Mouse (Mus musculus) small intestine, adult 2 months (tissue): ENCODE measurements around the gene Hmx1. TPM values are rescaled to one million over a fixed set of nuclear protein-coding genes. Genes with fewer than 3 reads are reported as not detected.

ENCODE experiments used
- H3K27ac ChIP-seq: fragments of 200-500 bp; 2 replicates; pipeline ENCODE4 v1.5.1; 2012; ENCODE audit warnings: low read depth, low read length, control low read depth, inconsistent platforms; ENCODE audit not compliant: insufficient read depth
- H3K27me3 ChIP-seq: fragments of 200-500 bp; 2 replicates; pipeline ENCODE4 v1.6.1; 2012; ENCODE audit warnings: mild to moderate bottlenecking, moderate library complexity, low read length, inconsistent platforms; ENCODE audit not compliant: control insufficient read depth, insufficient read depth
- H3K36me3 ChIP-seq: fragments of 200-500 bp; 2 replicates; pipeline ENCODE4 v1.6.1; 2012; ENCODE audit warnings: mild to moderate bottlenecking, low read length, control low read depth, inconsistent platforms; ENCODE audit not compliant: control insufficient read depth, insufficient read depth
- H3K4me1 ChIP-seq: fragments of 200-500 bp; 2 replicates; pipeline ENCODE4 v1.6.1; 2012; ENCODE audit warnings: low read length, inconsistent platforms, mixed read lengths; ENCODE audit not compliant: control insufficient read depth, insufficient read depth, insufficient read length
- H3K4me3 ChIP-seq: fragments of 200-500 bp; 2 replicates; pipeline ENCODE4 v1.5.1; 2012; ENCODE audit warnings: low read depth, mild to moderate bottlenecking, control low read depth, inconsistent platforms, low read length, moderate library complexity
- CTCF ChIP-seq: fragments of 200-500 bp; IDR thresholded peaks from 2 replicates; pipeline ENCODE4 v1.5.1; 2012; ENCODE audit warnings: low read depth, mild to moderate bottlenecking, control low read depth, inconsistent platforms, low read length, moderate library complexity, mixed read lengths; ENCODE audit not compliant: insufficient replicate concordance, insufficient read length; ENCODE audit errors: extremely low read depth
- POLR2A ChIP-seq: fragments of 200-500 bp; IDR thresholded peaks from 2 replicates; pipeline ENCODE4 v1.6.1; 2012; ENCODE audit warnings: low read depth, mild to moderate bottlenecking, control low read depth, inconsistent platforms, low read length, moderate library complexity
- WGBS: fragments of 180-500 bp; shearing (Covaris S2); methylation state at CpG from one replicate; pipeline ENCODE4 v1.1.7; 2018; 5-methylcytosine and 5-hydroxymethylcytosine counted together
- polyA plus RNA-seq: library from polyadenylated mRNA; depleted of rRNA; stranded (reverse); fragments of >200 nt; gene quantifications from 2 replicates; pipeline ENCODE4 v1.2.3, GENCODE M21; 2012

The Hmx1 gene
- polyA plus RNA-seq, 1 experiment = not detected

- Histone ChIP-seq H3K27ac (no peak overlapping the region), H3K36me3 (no peaks in the 10 kb centered on the region), H3K27me3 (peaks cover 11% of the 10 kb centered on the region; the same call in 1 of the 2 replicates), H3K4me3 (no peak overlapping the region), H3K4me1 (no peaks in the 10 kb centered on the region)
- 62% methylated on average over 2 of the region's 2 CpGs for WGBS
- no peak for TF ChIP-seq CTCF
Observed at GRCm38 (mm10) chr5:35379066-35379465, 9.8 kb upstream of the Hmx1 start.

- WGBS = 1% methylated on average over 4 of the region's 4 CpGs
- H3K4me3 ChIP-seq = no peak overlapping the region
- no peak overlapping the region for H3K27ac ChIP-seq
- no peaks in the 10 kb centered on the region for H3K4me1 ChIP-seq
- TF ChIP-seq CTCF (peak; percentile 78; the same call in 1 of the 2 replicates), POLR2A (no peak)
- no peaks in the 10 kb centered on the region for H3K36me3 ChIP-seq
- peaks cover 13% of the 10 kb centered on the region; the same call in 1 of the 2 replicates for H3K27me3 ChIP-seq
Observed at GRCm38 (mm10) chr5:35379815-35380214, 9.1 kb upstream of the Hmx1 start.

- TF ChIP-seq POLR2A (no peak), CTCF (no peak)
- no peaks in the 10 kb centered on the region for H3K36me3 ChIP-seq
- no peak overlapping the region for H3K4me3 ChIP-seq
- no peaks in the 10 kb centered on the region for H3K4me1 ChIP-seq
- 5% methylated on average over 38 of the region's 38 CpGs for whole genome bisulfite sequencing
- H3K27ac ChIP-seq = no peak overlapping the region
- peaks cover 78% of the 10 kb centered on the region for H3K27me3 ChIP-seq
Observed at GRCm38 (mm10) chr5:35387834-35388490, 946 bp upstream of the Hmx1 start.

- H3K27me3 ChIP-seq = peaks cover 76% of the 10 kb centered on the region
Observed at GRCm38 (mm10) chr5:35389441-35389840, 533 bp downstream of the Hmx1 start.

GRCm38 (mm10) chr5:35389915-35390314 lies 1.0 kb downstream of the Hmx1 start:
- WGBS = 34% methylated on average over 3 of the region's 3 CpGs
- TF ChIP-seq CTCF (no peak), POLR2A (no peak)

More at GRCm38 (mm10) chr5:35389441-35389840, 533 bp downstream of the Hmx1 start:
- H3K4me1 ChIP-seq = no peaks in the 10 kb centered on the region
- no peaks in the 10 kb centered on the region for H3K36me3 ChIP-seq
- 8% methylated on average over 11 of the region's 11 CpGs for WGBS
- TF ChIP-seq CTCF (no peak), POLR2A (no peak)
- H3K27ac ChIP-seq = no peak overlapping the region
- no peak overlapping the region for H3K4me3 ChIP-seq

GRCm38 (mm10) chr5:35390848-35391655 lies 2.1 kb downstream of the Hmx1 start:
- Histone ChIP-seq H3K4me3 (no peak overlapping the region), H3K27me3 (peaks cover 81% of the 10 kb centered on the region), H3K36me3 (no peaks in the 10 kb centered on the region), H3K4me1 (no peaks in the 10 kb centered on the region), H3K27ac (no peak overlapping the region)
- TF ChIP-seq CTCF (no peak), POLR2A (no peak)
- WGBS = 5% methylated on average over 22 of the region's 22 CpGs

More at GRCm38 (mm10) chr5:35389915-35390314, 1.0 kb downstream of the Hmx1 start:
- Histone ChIP-seq H3K27ac (no peak overlapping the region), H3K4me1 (no peaks in the 10 kb centered on the region), H3K4me3 (no peak overlapping the region), H3K36me3 (no peaks in the 10 kb centered on the region), H3K27me3 (peaks cover 78% of the 10 kb centered on the region)
